Comparison of ENCODE assay signal across 12 mouse cellular contexts in genomic region chr13:90051735-90052134, GRCm38 (mm10). TPM values are rescaled to one million over a fixed set of nuclear protein-coding genes. Genes with fewer than 3 reads are reported as not detected.
DNase-seq lines count a peak whose midpoint lies in the region; ATAC-seq and TF ChIP-seq lines count a peak whose summit lies in the region.
"Had no signal": no experiment of that assay in that cellular context is flagged by ENCODE, and none has a peak within 500 bp of the region (broad histone marks: within the 10 kb centered on the region; RNA-seq: fewer than 3 reads in every experiment).

No protein-coding gene starts in this region.

- H3K27ac ChIP-seq in hindbrain, postnatal 0 days, result no peak overlapping the region
- H3K27ac ChIP-seq in hindbrain, embryonic 16.5 days (ENCODE audit: low read depth, low read length), result no peak overlapping the region
- H3K27ac ChIP-seq in forebrain, embryonic 15.5 days (replicated peaks), result no peak overlapping the region

- H3K4me3 ChIP-seq in hindbrain, postnatal 0 days (ENCODE audit: low read length), result no peak overlapping the region
- H3K4me3 ChIP-seq in hindbrain, embryonic 16.5 days (ENCODE audit: low read length), result no peak overlapping the region
- no peak overlapping the region for H3K4me3 ChIP-seq in forebrain, embryonic 15.5 days

- TF ChIP-seq CTCF in hindbrain, postnatal 0 days (IDR thresholded peaks at IDR 0.05; ENCODE audit: low read depth), result peak; percentile 16; the same call in 1 of the 2 replicates

- H3K4me2 ChIP-seq in hindbrain, postnatal 0 days (ENCODE audit: low read depth, low read length), result no peak overlapping the region
- no peak overlapping the region for H3K4me2 ChIP-seq in hindbrain, embryonic 16.5 days (ENCODE audit: low read length)
- no peak overlapping the region for H3K4me2 ChIP-seq in forebrain, embryonic 15.5 days (replicated peaks)

- no peak for DNase-seq in hindbrain, postnatal 0 days (ENCODE audit: low spot score)
- DNase-seq in spleen, postnatal 36 days (ENCODE audit: low spot score in 2 of 2), result peak; percentile 15 to 36
- DNase-seq in spleen, postnatal 4 days (ENCODE audit: low spot score in 2 of 2), result no peak
- DNase-seq in c-Kit-positive CD71-negative TER-119-negative erythroid progenitor cells, embryonic 14.5 days (ENCODE audit: low read depth), result peak; percentile 20
- peak; percentile 54 for DNase-seq in splenic B cell, adult 2 months (ENCODE audit: low read depth, low spot score)
- DNase-seq in right cerebral cortex, adult 2 months (ENCODE audit: low spot score in 2 of 2), result no peak
- DNase-seq: adrenal gland, adult 8-10 months; cerebellum, adult 9-11 months; gastrocnemius, postnatal 10 days; kidney, adult 9 months had no signal

- H3K27me3 ChIP-seq in hindbrain, postnatal 0 days (ENCODE audit: insufficient read depth, low read length), result no peaks in the 10 kb centered on the region
- no peaks in the 10 kb centered on the region for H3K27me3 ChIP-seq in hindbrain, embryonic 16.5 days (replicated peaks; ENCODE audit: control insufficient read depth, insufficient read depth, low read length)
- no peaks in the 10 kb centered on the region for H3K27me3 ChIP-seq in splenic B cell, adult 2 months (ENCODE audit: control insufficient read depth, insufficient read depth, low read length, poor library complexity, severe bottlenecking)
- H3K27me3 ChIP-seq in forebrain, embryonic 15.5 days, result no peaks in the 10 kb centered on the region

- 83% methylated on average over 6 of the region's 6 CpGs for WGBS in hindbrain, postnatal 0 days
- 86% methylated on average over 6 of the region's 6 CpGs for WGBS in hindbrain, embryonic 16.5 days
- WGBS in forebrain, embryonic 15.5 days, result 79% methylated on average over 6 of the region's 6 CpGs

- no peaks in the 10 kb centered on the region for H3K4me1 ChIP-seq in hindbrain, postnatal 0 days (ENCODE audit: insufficient read depth, low read length)
- H3K4me1 ChIP-seq in hindbrain, embryonic 16.5 days (ENCODE audit: control insufficient read depth, insufficient read depth, low read depth, low read length), result no peaks in the 10 kb centered on the region
- no peaks in the 10 kb centered on the region for H3K4me1 ChIP-seq in forebrain, embryonic 15.5 days

- ATAC-seq in hindbrain, postnatal 0 days, result no peak
- no peak for ATAC-seq in hindbrain, embryonic 16.5 days
- ATAC-seq in forebrain, embryonic 15.5 days (replicated peaks), result no peak

- H3K9me3 ChIP-seq in hindbrain, postnatal 0 days (ENCODE audit: low read length), result no peaks in the 10 kb centered on the region
- no peaks in the 10 kb centered on the region for H3K9me3 ChIP-seq in hindbrain, embryonic 16.5 days (ENCODE audit: control insufficient read depth, low read length)
- no peaks in the 10 kb centered on the region for H3K9me3 ChIP-seq in forebrain, embryonic 15.5 days

- no peaks in the 10 kb centered on the region for H3K36me3 ChIP-seq in hindbrain, postnatal 0 days (ENCODE audit: insufficient read depth, low read length)
- no peaks in the 10 kb centered on the region for H3K36me3 ChIP-seq in hindbrain, embryonic 16.5 days (ENCODE audit: control insufficient read depth, insufficient read depth, low read length)
- no peaks in the 10 kb centered on the region for H3K36me3 ChIP-seq in splenic B cell, adult 2 months (ENCODE audit: control insufficient read depth, insufficient read depth, low read length, poor library complexity, severe bottlenecking)
- H3K36me3 ChIP-seq in forebrain, embryonic 15.5 days, result no peaks in the 10 kb centered on the region

- H3K9ac ChIP-seq in hindbrain, postnatal 0 days (replicated peaks; ENCODE audit: low read length), result no peak overlapping the region
- no peak overlapping the region for H3K9ac ChIP-seq in hindbrain, embryonic 16.5 days (ENCODE audit: low read depth, low read length)
- H3K9ac ChIP-seq in forebrain, embryonic 15.5 days (replicated peaks), result no peak overlapping the region

RNA-seq across cellular contexts. Expression of gene Tmem167, which starts 37.2 kb away (rescaled TPM):
- total RNA-seq in hindbrain, postnatal 0 days (2014; rRNA removed), result 24.7 and 27.3 TPM in 2 replicates
- polyA plus RNA-seq in hindbrain, postnatal 0 days (2015; fragmentation: Nextera tagmentation; extraction: Ambion mirVana), result 35.3 and 35.9 TPM in 2 replicates
- 40.9 and 42.7 TPM in 2 replicates for polyA plus RNA-seq in hindbrain, embryonic 16.5 days (2015; fragmentation: Nextera tagmentation; extraction: Ambion mirVana)
- 45.7 and 47.6 TPM in 2 replicates for polyA plus RNA-seq in forebrain, embryonic 15.5 days (2015; fragmentation: Nextera tagmentation; extraction: Ambion mirVana)

RNA-seq across cellular contexts. Expression of gene Xrcc4, which starts 37.7 kb away (rescaled TPM):
- 6.4 and 8.1 TPM in 2 replicates for total RNA-seq in hindbrain, postnatal 0 days (2014; rRNA removed)
- 17.4 and 20.2 TPM in 2 replicates for polyA plus RNA-seq in hindbrain, postnatal 0 days (2015; fragmentation: Nextera tagmentation; extraction: Ambion mirVana)
- 16.5 and 18.6 TPM in 2 replicates for polyA plus RNA-seq in hindbrain, embryonic 16.5 days (2015; fragmentation: Nextera tagmentation; extraction: Ambion mirVana)
- polyA plus RNA-seq in forebrain, embryonic 15.5 days (2015; fragmentation: Nextera tagmentation; extraction: Ambion mirVana), result 15.2 and 16.9 TPM in 2 replicates

Comparison
In these comparisons a context has a peak if more than half of its experiments do, and no peak if none do; other contexts are left out.
1. DNase-seq: peak in spleen, postnatal 36 days (2 of 2), c-Kit-positive CD71-negative TER-119-negative erythroid progenitor cells, embryonic 14.5 days (single experiment) and splenic B cell, adult 2 months (single experiment); none in hindbrain, postnatal 0 days (single experiment), spleen, postnatal 4 days (0 of 2) and right cerebral cortex, adult 2 months (0 of 2).